Mouse (Mus musculus) midbrain, embryonic 16.5 days (tissue): Measurements from ENCODE around the gene Gbp2. TPM values are rescaled to one million over a fixed set of nuclear protein-coding genes. Genes with fewer than 3 reads are reported as not detected.

ENCODE experiments used
- ATAC-seq: fragments of 200-750 bp; cut with Nextera tagmentation; 2 replicates; pipeline ENCODE4 v1.8.0; 2017; ENCODE audit warnings: moderate TSS enrichment
- H3K27ac ChIP-seq: fragments of 300-500 bp; sonication (generic); 2 replicates; pipeline ENCODE4 v1.5.1; 2014; ENCODE audit warnings: mild to moderate bottlenecking, low read length, mixed read lengths
- H3K27me3 ChIP-seq: fragments of 300-500 bp; sonication (generic); 2 replicates; pipeline ENCODE4 v1.6.1; 2014; ENCODE audit warnings: low read depth, low read length, mixed read lengths; ENCODE audit not compliant: control insufficient read depth, insufficient read depth
- H3K36me3 ChIP-seq: fragments of 300-500 bp; sonication (generic); 2 replicates; pipeline ENCODE4 v1.6.1; 2014; ENCODE audit warnings: mild to moderate bottlenecking, low read length, moderate library complexity, mixed read lengths; ENCODE audit not compliant: control insufficient read depth, insufficient read depth
- H3K4me1 ChIP-seq: fragments of 300-500 bp; sonication (generic); 2 replicates; pipeline ENCODE4 v1.6.1; 2014; ENCODE audit warnings: mild to moderate bottlenecking, low read length, mixed read lengths; ENCODE audit not compliant: control insufficient read depth, insufficient read depth
- H3K4me2 ChIP-seq: fragments of 300-500 bp; sonication (generic); 2 replicates; pipeline ENCODE4 v1.6.1; 2014; ENCODE audit warnings: mild to moderate bottlenecking, low read length, mixed read lengths
- H3K4me3 ChIP-seq: fragments of 300-500 bp; sonication (generic); 2 replicates; pipeline ENCODE4 v1.5.1; 2014; ENCODE audit warnings: low read depth, mild to moderate bottlenecking, low read length, moderate library complexity, mixed read lengths
- H3K9ac ChIP-seq: fragments of 300-500 bp; sonication (generic); 2 replicates; pipeline ENCODE4 v1.6.1; 2014; ENCODE audit warnings: low read depth, low read length, mixed read lengths
- H3K9me3 ChIP-seq: fragments of 300-500 bp; sonication (generic); replicated peaks from 2 replicates; pipeline ENCODE4 v1.6.1; 2014; ENCODE audit warnings: mild to moderate bottlenecking, low read length, mixed read lengths; ENCODE audit not compliant: control insufficient read depth, poor library complexity, severe bottlenecking
- WGBS: fragments of 180-500 bp; shearing (Covaris S2); extraction: QIAGEN DNeasy Blood & Tissue Kit; methylation state at CpG from one replicate; pipeline ENCODE4 v1.1.7; 2014; 5-methylcytosine and 5-hydroxymethylcytosine counted together
- polyA plus RNA-seq: library from polyadenylated mRNA; unstranded; fragments of >200 nt; fragmentation: Nextera tagmentation; extraction: Ambion mirVana; gene quantifications from 2 replicates; pipeline ENCODE4 v1.2.1, GENCODE M21; 2015

The Gbp2 gene
- polyA plus RNA-seq, result 0.53 and 0.60 TPM in 2 replicates

GRCm38 (mm10) chr3:142620111-142620955 is at the start of gene Gbp2:
Gbp2 (plus strand) TSS chr3:142620602.
- H3K27ac ChIP-seq, result no peak within 1 kb of the TSS
- H3K36me3 ChIP-seq, result no peaks in the 10 kb centered on the region
- H3K27me3 ChIP-seq, result no peaks in the 10 kb centered on the region
- H3K4me3 ChIP-seq, result no peak within 1 kb of the TSS
- no peak for ATAC-seq
- no peaks in the 10 kb centered on the region for H3K9me3 ChIP-seq
- 74% methylated on average over 4 of the region's 4 CpGs for WGBS
- H3K9ac ChIP-seq, result no peak within 1 kb of the TSS
- no peaks in the 10 kb centered on the region for H3K4me1 ChIP-seq
- H3K4me2 ChIP-seq, result no peak within 1 kb of the TSS

- no peak overlapping the region for H3K27ac ChIP-seq
- no peaks in the 10 kb centered on the region for H3K9me3 ChIP-seq
- no peaks in the 10 kb centered on the region for H3K27me3 ChIP-seq
- H3K4me1 ChIP-seq, result no peaks in the 10 kb centered on the region
- WGBS, result 97% methylated on average over 4 of the region's 4 CpGs
- no peak overlapping the region for H3K4me2 ChIP-seq
- H3K4me3 ChIP-seq, result no peak overlapping the region
- H3K36me3 ChIP-seq, result no peaks in the 10 kb centered on the region
- H3K9ac ChIP-seq, result no peak overlapping the region
- ATAC-seq, result no peak
These were observed 49.7 kb upstream of the Gbp2 start for GRCm38 (mm10) chr3:142570738-142571137.

- WGBS, result 89% methylated on average over 3 of the region's 3 CpGs
These were observed 43.3 kb upstream of the Gbp2 start for GRCm38 (mm10) chr3:142577108-142577507.

GRCm38 (mm10) chr3:142578342-142578741 is 42.1 kb upstream of the Gbp2 start:
- no peak overlapping the region for H3K27ac ChIP-seq
- H3K9me3 ChIP-seq, result no peaks in the 10 kb centered on the region
- H3K9ac ChIP-seq, result no peak overlapping the region
- no peak for ATAC-seq
- H3K36me3 ChIP-seq, result no peaks in the 10 kb centered on the region
- no peaks in the 10 kb centered on the region for H3K27me3 ChIP-seq
- 90% methylated on average over 4 of the region's 4 CpGs for WGBS
- H3K4me3 ChIP-seq, result no peak overlapping the region
- no peaks in the 10 kb centered on the region for H3K4me1 ChIP-seq
- H3K4me2 ChIP-seq, result no peak overlapping the region

More at GRCm38 (mm10) chr3:142577108-142577507, 43.3 kb upstream of the Gbp2 start:
- Histone ChIP-seq H3K27ac (no peak overlapping the region), H3K4me1 (no peaks in the 10 kb centered on the region), H3K4me2 (no peak overlapping the region), H3K9me3 (no peaks in the 10 kb centered on the region), H3K36me3 (no peaks in the 10 kb centered on the region), H3K9ac (no peak overlapping the region), H3K4me3 (no peak overlapping the region), H3K27me3 (no peaks in the 10 kb centered on the region)
- no peak for ATAC-seq

- Histone ChIP-seq H3K4me3 (no peak overlapping the region), H3K9me3 (no peaks in the 10 kb centered on the region), H3K27me3 (no peaks in the 10 kb centered on the region), H3K4me1 (no peaks in the 10 kb centered on the region), H3K27ac (no peak overlapping the region), H3K9ac (no peak overlapping the region), H3K36me3 (no peaks in the 10 kb centered on the region), H3K4me2 (no peak overlapping the region)
- ATAC-seq, result no peak
- 92% methylated on average over 4 of the region's 4 CpGs for whole genome bisulfite sequencing
These were observed 37.3 kb upstream of the Gbp2 start for GRCm38 (mm10) chr3:142583067-142583466.

- Histone ChIP-seq H3K9ac (no peak overlapping the region), H3K4me2 (no peak overlapping the region), H3K4me1 (no peaks in the 10 kb centered on the region), H3K36me3 (no peaks in the 10 kb centered on the region), H3K27ac (no peak overlapping the region), H3K9me3 (no peaks in the 10 kb centered on the region), H3K4me3 (no peak overlapping the region), H3K27me3 (no peaks in the 10 kb centered on the region)
- no peak for ATAC-seq
These were observed 33.0 kb upstream of the Gbp2 start for GRCm38 (mm10) chr3:142587386-142587785.

- no peak for ATAC-seq
- no peak overlapping the region for H3K9ac ChIP-seq
- WGBS, result 78% methylated on average over 2 of the region's 2 CpGs
- H3K9me3 ChIP-seq, result no peaks in the 10 kb centered on the region
- H3K27me3 ChIP-seq, result no peaks in the 10 kb centered on the region
- H3K36me3 ChIP-seq, result no peaks in the 10 kb centered on the region
- no peak overlapping the region for H3K27ac ChIP-seq
- H3K4me1 ChIP-seq, result no peaks in the 10 kb centered on the region
- no peak overlapping the region for H3K4me2 ChIP-seq
- no peak overlapping the region for H3K4me3 ChIP-seq
These were observed 31.5 kb upstream of the Gbp2 start for GRCm38 (mm10) chr3:142588888-142589287.

- no peaks in the 10 kb centered on the region for H3K4me1 ChIP-seq
- H3K27me3 ChIP-seq, result no peaks in the 10 kb centered on the region
- H3K36me3 ChIP-seq, result no peaks in the 10 kb centered on the region
- H3K9me3 ChIP-seq, result no peaks in the 10 kb centered on the region
- no peak for ATAC-seq
- no peak overlapping the region for H3K27ac ChIP-seq
- H3K4me3 ChIP-seq, result no peak overlapping the region
- H3K9ac ChIP-seq, result no peak overlapping the region
- 87% methylated on average over 4 of the region's 4 CpGs for WGBS
- H3K4me2 ChIP-seq, result no peak overlapping the region
These were observed 29.9 kb upstream of the Gbp2 start for GRCm38 (mm10) chr3:142590431-142591067.

GRCm38 (mm10) chr3:142594547-142594946 is 25.9 kb upstream of the Gbp2 start, which contains the start of gene Gbp2b:
Gbp2b (plus strand) TSS chr3:142594847.
- no peak within 1 kb of the TSS for H3K4me3 ChIP-seq
- H3K27ac ChIP-seq, result no peak within 1 kb of the TSS
- H3K9me3 ChIP-seq, result no peaks in the 10 kb centered on the region
- H3K27me3 ChIP-seq, result no peaks in the 10 kb centered on the region
- H3K4me1 ChIP-seq, result no peaks in the 10 kb centered on the region
- WGBS, result 94% methylated on average over 1 of the region's 1 CpGs
- no peaks in the 10 kb centered on the region for H3K36me3 ChIP-seq
- no peak within 1 kb of the TSS for H3K9ac ChIP-seq
- no peak for ATAC-seq
- no peak within 1 kb of the TSS for H3K4me2 ChIP-seq
